Mouse (Mus musculus): ENCODE data around the gene Ism2. TPM values are rescaled to one million over a fixed set of nuclear protein-coding genes. Genes with fewer than 3 reads are reported as not detected.
"Not testable (repeated sequence)": the region's sequence is repeated elsewhere in the genome, so short reads cannot be mapped to it uniquely, and the experiment has no call there.

The Ism2 gene
- total RNA-seq, 2 experiments from 2014 or later: 0.32 to 0.33 TPM

DNA sequence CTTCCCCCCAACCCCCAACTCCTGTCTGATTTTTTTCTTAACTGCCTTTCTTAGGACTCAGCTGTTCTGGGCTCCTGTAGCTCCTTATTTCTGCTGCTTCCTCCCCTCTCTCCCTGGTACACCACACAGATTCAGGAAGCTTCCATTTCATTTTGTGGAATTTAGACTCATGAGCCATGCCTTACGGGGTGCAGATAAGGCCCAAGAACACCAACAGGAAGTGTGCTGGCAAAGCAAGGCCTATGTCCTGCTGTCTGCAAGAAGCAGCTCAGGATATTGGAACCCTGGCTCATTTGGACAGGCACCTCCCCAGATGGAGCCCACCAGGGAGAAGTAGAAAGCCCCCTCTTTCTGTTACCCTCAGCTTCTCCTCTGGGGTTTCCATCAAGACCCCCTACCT is 17.7 kb downstream of the Ism2 start:
- no peak for TF ChIP-seq CTCF (conservative IDR thresholded peaks at IDR 0.05)
- DNase-seq (ENCODE audit: low spot score in 2 of 2): no peak
- no peak overlapping the region for H3K27ac ChIP-seq
- H3K4me3 ChIP-seq: no peak overlapping the region

DNA sequence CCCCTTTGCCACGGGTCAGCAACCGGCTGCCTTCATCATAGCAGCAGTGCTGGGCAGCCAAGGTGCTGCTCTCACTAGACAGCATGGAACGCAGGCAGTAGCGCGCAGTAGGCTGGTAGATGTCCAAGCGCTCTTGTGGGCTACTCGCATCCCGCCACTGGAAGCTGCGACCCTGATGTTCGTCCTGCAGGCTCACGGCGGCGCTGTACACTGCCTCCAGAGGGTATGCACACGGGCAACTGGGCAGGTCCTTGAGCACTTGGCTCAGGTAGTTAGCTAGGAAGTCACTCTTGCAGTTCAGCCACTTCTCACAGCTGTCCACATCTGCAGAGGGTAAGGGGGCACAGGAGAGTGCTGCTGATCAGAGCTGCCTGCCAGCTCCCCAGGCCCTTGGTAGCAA is 19.6 kb downstream of the Ism2 start:
- Histone ChIP-seq H3K4me3 (no peak overlapping the region), H3K27ac (no peak overlapping the region)
- DNase-seq (ENCODE audit: low spot score in 2 of 2): no peak
- peak; percentile 36 for TF ChIP-seq CTCF (conservative IDR thresholded peaks at IDR 0.05)

DNA sequence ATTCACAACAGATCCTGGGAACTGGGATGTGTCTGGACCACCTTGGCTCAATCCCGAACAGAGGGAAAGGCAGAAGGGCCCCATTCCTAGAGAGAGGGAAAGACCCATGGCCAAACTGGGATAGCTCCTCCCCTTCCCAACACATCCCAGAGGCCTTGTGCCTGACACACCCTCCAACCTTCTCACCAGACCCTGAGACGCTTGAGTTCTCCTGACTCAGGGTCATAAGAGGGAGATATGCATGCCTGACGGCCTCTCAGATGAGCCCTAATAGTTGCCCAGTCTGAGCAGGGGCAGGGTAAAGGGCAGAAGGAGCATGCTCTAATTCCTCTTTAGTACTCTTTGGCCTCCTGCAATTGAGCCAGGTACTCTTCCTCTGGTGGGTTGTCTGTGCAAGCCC is 20.2 kb downstream of the Ism2 start:
- Histone ChIP-seq H3K27ac (no peak overlapping the region), H3K4me3 (no peak overlapping the region)
- DNase-seq (ENCODE audit: low spot score in 2 of 2): no peak
- no peak for TF ChIP-seq CTCF (conservative IDR thresholded peaks at IDR 0.05)

DNA sequence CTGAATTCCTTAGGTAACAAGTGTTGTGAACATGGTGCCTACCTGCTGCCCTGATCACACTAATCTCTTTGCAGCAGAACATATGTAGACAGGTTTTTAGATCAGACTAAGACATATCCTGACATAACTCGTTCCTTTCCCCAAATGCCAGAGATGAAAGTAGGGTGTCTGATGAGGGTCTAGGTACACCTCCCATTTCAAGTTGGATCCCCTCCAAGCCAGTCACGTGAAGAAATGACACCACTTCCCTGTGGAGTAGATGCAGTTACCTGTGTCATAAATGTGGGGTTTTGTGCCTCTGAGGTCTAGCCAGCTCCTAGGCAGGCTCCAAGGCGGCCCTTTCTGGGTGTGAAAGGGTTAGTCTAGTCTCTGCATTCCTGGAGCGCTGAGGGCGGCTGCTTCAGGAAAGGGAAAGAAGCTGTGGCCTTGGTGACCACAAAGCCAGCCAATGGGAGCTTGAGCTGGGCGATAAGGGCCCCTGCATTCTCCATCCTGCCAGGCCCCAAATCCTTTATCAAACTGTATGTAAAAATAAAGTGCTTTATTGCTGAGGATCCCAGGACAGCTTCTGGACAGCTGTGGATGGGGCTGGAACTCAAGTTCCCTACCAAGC is 21.3 kb downstream of the Ism2 start:
- DNase-seq (ENCODE audit: low spot score in 2 of 2): no peak
- TF ChIP-seq CTCF (conservative IDR thresholded peaks at IDR 0.05): no peak
- H3K4me3 ChIP-seq: no peak overlapping the region

DNA sequence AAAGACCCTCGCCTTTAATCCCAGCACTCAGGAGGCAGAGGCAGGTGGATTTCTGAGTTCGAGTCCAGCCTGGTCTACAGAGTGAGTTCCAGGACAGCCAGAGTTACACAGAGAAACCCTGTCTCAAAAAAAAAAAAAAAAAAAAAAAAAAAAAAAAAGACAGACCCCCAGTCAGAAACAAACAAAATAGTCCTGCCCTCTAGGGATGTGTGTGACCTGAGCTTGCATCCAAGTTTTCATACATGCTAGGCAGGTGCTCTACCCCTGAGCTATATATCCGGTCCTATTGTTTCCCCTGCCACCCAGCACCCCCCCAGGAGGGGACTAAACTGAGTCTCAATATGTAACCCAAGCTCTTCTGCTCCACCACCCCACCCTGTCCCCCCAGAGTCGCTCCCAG is 22.3 kb downstream of the Ism2 start:
- not testable (repeated sequence) for H3K4me3 ChIP-seq; H3K27ac ChIP-seq; DNase-seq (ENCODE audit: low spot score in 2 of 2)

More for the DNA sequence above, 21.3 kb downstream of the Ism2 start:
- no peak overlapping the region for H3K27ac ChIP-seq

DNA sequence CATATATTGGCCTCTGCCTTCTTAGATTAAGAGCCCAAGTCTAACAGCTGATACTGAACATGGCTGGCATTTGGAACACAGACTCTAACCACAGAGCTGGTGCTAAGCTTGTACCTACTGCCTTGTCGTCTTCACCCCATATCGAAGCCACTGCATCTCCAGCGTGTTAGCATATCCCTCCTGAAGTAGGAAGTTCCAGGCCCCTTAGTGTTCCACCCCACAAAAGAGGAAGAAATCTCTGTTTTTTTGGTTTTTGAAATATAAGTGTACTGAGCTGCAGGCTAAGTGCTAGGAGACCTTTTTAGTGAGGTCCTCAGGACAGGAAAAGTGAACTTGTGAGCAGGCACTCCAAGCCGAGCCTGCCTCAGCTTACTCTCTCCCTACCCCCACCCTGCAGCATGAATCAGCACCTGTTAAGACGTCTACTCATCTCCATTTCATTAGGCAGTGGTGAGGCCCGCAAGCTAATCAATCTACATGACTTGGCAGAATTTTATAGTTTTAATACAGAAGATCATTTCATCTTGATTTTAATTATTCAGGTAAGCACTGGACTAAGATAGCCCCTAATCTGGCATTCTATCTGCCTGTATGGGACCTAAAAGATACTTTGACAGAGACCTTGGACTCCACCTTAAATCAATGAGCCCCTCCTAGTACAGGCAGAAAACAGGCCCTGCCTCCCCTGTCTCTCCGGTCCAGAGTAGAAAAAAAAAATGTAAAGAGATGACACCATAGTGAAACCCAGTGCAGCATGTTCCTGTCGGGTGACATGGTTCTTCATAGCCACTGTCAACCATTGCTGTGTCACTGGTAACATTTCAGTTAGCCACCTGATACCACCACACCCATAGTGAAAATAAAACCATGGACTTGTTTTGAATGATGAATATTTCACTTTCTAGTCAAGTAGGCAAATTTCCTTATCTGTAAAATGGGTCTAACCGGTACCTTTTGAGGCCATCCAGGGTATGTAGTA is 24.4 kb downstream of the Ism2 start:
- no peak for TF ChIP-seq CTCF (conservative IDR thresholded peaks at IDR 0.05)
- DNase-seq (ENCODE audit: low spot score in 2 of 2): no peak
- no peak overlapping the region for H3K27ac ChIP-seq
- no peak overlapping the region for H3K4me3 ChIP-seq

DNA sequence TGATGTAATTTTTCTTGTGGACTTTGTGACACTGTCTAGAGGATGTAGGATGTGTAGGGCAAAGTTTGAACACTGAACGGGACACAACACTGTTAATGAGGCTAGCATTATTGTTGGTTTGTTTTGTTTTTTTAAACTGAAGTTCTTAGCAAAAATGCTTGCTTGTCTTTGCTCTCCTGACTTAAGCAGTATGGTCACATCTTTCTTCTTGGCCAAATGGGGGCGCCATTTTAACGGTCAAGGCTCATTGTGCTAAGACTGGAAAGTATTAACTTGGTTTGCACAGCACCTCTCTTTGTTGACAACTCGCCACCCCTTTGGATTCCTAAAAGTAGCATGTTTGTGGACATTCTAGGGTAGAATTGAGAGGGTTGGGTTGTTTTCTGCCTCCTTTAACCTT is 31.8 kb downstream of the Ism2 start:
- peak; percentile 74 for TF ChIP-seq CTCF (conservative IDR thresholded peaks at IDR 0.05)
- Histone ChIP-seq H3K4me3 (peak overlapping the region; percentile 88), H3K27ac (no peak overlapping the region; the same call in 1 of the 2 replicates)
- DNase-seq (ENCODE audit: low spot score in 2 of 2): peak in 1 of 2 experiments; percentile 49

DNA sequence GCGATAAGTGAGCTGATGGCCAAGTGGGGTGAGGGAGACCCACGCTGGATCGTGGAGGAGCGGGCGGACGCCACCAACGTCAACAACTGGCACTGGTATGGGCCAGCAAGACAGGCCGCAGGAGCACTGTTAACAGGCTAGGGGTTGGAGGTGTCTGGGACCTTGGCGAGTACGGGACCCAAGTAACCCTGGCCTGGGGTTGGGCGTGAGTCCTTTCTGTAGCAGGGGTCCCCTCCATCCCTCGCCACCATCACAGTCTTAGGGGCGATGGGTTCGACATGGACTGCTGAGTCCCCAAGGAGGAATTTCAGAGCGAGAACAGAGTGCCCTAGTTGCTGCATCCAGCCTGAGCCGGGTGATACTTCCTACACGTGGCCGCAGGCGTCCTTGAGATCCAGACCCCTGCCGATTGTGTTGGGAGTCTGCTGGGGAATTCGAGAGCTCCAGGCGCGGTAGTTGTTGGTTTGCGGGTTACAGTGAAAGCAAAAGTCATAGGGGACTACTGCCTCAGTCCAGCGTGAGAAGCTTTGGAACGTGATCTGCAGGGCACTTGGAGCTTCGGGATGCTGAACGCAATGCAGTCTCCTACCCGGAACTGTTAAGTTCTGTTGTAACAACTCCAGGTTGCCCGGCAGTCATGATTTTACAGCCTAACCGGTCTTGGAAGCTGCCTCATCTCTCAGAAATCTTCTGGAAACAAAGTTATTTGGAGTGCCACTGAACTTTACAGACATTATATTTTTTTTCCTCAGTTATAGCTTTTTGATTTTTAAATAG is 32.5 kb downstream of the Ism2 start:
- Histone ChIP-seq H3K4me3 (peak overlapping the region; percentile 88), H3K27ac (peak overlapping the region; percentile 94)
- TF ChIP-seq CTCF (conservative IDR thresholded peaks at IDR 0.05): no peak
- peak in 1 of 2 experiments; percentile 4 for DNase-seq (ENCODE audit: low spot score in 2 of 2)

DNA sequence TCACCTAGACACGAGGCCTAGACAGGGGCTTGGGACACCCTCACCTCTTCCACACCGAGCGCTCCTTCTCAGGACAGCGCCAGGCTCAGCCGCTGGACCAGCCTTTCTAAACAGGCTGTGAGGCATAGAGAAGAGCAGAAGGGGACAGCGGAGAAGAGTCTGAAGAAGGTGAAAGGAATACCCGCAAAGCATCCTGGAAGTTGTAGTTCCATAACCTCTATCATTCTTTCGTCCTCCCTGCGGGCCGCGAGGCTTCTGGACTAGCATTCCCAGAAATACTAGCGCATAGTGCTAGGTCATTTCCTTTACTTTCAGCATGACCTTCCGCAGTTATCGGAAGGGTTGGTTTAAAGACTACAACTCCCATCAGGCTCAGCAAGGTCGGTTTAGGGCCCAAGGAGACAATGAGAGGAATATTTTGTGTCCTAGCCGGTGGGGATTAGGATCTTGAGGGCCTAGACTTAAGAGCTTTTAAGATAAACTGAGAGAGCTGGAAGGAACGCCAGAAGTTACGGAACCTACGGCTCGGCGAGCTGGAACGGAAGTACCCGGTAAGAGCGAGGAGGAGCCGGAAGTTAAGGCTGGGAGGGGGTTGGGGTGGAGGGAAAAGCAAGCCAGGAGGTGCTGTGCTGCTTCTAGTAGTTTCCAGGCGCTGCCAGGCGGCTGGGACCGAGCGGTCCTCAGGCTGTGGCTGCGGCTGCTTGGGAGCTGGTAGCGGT is 33.2 kb downstream of the Ism2 start, which contains the start of the genes Vipas39 and Ahsa1:
Gene Vipas39, minus strand, starts transcription at position 149 of the 719 bp plus-strand sequence.
Gene Ahsa1, plus strand, starts transcription at position 372 of the 719 bp plus-strand sequence.
- peak within 1 kb of the TSS; percentile 94 for H3K27ac ChIP-seq
- TF ChIP-seq CTCF (conservative IDR thresholded peaks at IDR 0.05): no peak; the same call in 1 of the 2 replicates
- peak; percentile 87 to 96 for DNase-seq (ENCODE audit: low spot score in 2 of 2)
- peak within 1 kb of the TSS; percentile 88 for H3K4me3 ChIP-seq

DNA sequence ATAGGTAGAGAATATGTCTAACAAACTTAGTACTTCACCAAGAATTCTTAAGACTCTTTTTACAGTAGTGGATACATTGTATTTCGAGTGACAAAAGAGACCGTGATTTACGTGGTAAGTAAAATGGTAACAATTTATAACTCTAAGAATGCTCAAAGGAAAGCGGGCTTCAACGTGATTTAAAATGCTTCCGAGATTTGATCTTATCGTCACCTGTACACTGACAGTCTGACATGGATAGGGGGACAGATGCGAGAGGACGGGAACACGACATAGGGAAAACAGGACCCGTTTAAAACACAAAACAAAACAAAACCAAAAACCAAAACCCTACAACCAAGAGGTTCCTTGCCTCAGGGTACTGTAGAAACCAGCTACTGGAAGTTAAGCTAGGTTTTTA is 34.1 kb downstream of the Ism2 start:
- Histone ChIP-seq H3K4me3 (peak overlapping the region; percentile 88), H3K27ac (peak overlapping the region; percentile 94)
- no peak for TF ChIP-seq CTCF (conservative IDR thresholded peaks at IDR 0.05)
- no peak for DNase-seq (ENCODE audit: low spot score in 2 of 2)

DNA sequence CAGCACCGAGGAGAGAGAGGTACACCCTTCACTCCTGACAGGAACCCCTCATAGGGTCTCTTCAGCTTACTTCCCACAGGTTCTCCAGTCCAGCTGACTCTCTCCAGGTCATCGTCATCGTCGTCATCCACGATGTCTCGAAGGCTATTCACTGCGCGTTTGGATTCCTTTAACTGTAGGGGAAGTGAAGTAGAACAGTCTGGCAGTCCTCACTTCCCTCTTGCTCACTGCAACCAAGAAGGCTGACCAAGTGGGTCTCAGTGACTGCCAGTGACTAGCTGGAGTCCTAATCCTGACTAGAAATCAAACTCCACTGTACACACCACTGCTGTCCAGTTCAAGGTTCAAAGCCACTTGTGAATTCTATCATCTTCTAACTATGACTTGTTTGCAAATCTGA is 38.9 kb downstream of the Ism2 start:
- Histone ChIP-seq H3K27ac (no peak overlapping the region), H3K4me3 (no peak overlapping the region)
- TF ChIP-seq CTCF (conservative IDR thresholded peaks at IDR 0.05): no peak
- DNase-seq (ENCODE audit: low spot score in 2 of 2): no peak

DNA sequence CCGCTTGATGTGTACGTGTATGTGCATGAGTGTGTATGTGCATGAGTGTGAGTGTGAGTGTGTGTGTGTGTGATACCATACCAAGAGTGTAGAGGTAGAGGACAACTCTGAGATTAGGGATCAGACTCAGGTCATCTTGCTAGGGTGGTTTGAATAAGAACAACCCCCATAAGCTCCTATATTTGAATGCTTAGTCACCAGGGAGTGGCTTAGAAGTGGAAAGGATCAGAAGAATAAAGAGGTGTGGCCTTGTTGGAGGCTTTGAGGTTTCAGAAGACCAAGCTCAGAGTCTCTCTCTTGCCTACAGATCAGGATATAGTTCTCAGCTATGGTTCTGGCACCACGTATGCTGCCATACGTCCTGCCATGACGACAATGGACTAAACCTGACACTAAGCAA is 42.9 kb downstream of the Ism2 start:
- DNase-seq (ENCODE audit: low spot score in 2 of 2): no peak
- H3K27ac ChIP-seq: no peak overlapping the region
- TF ChIP-seq CTCF (conservative IDR thresholded peaks at IDR 0.05): no peak
- no peak overlapping the region for H3K4me3 ChIP-seq
